Mouse (Mus musculus) T-cell, adult 2 months (primary cell): ENCODE data around the gene Igf2bp3.

ENCODE experiments used
- DNase-seq: peaks from one replicate; pipeline ENCODE4 v3.0.0; 2022; ENCODE audit warnings: low spot score

Igf2bp3 gene

GRCm38 (mm10) chr6:49173674-49174073 lies 41.1 kb downstream of the Igf2bp3 start:
- DNase-seq = no peak

- DNase-seq = no peak
These were observed 41.5 kb downstream of the Igf2bp3 start for GRCm38 (mm10) chr6:49173265-49173664.

GRCm38 (mm10) chr6:49171216-49171615 lies 43.5 kb downstream of the Igf2bp3 start:
- no peak for DNase-seq

GRCm38 (mm10) chr6:49168648-49169047 lies 46.1 kb downstream of the Igf2bp3 start:
- no peak for DNase-seq

- no peak for DNase-seq
These were observed 47.4 kb downstream of the Igf2bp3 start for GRCm38 (mm10) chr6:49167406-49167805.

GRCm38 (mm10) chr6:49166318-49166717 lies 48.4 kb downstream of the Igf2bp3 start:
- no peak for DNase-seq

GRCm38 (mm10) chr6:49165855-49166254 lies 48.9 kb downstream of the Igf2bp3 start:
- DNase-seq = no peak

- no peak for DNase-seq
These were observed 49.7 kb downstream of the Igf2bp3 start for GRCm38 (mm10) chr6:49165101-49165500.

- DNase-seq = no peak
These were observed 50.1 kb downstream of the Igf2bp3 start for GRCm38 (mm10) chr6:49164701-49165100.

- DNase-seq = no peak
These were observed 54.8 kb downstream of the Igf2bp3 start for GRCm38 (mm10) chr6:49159971-49160370.

- DNase-seq = no peak
These were observed 58.0 kb downstream of the Igf2bp3 start for GRCm38 (mm10) chr6:49156826-49157175.

- DNase-seq = no peak
These were observed 58.5 kb downstream of the Igf2bp3 start for GRCm38 (mm10) chr6:49156170-49156825.

GRCm38 (mm10) chr6:49151465-49151864 lies 63.3 kb downstream of the Igf2bp3 start:
- DNase-seq = no peak

- DNase-seq = no peak
These were observed 64.2 kb downstream of the Igf2bp3 start for GRCm38 (mm10) chr6:49150349-49151229.

- DNase-seq = no peak
These were observed 65.4 kb downstream of the Igf2bp3 start for GRCm38 (mm10) chr6:49149202-49149930.

GRCm38 (mm10) chr6:49148781-49149180 lies 66.0 kb downstream of the Igf2bp3 start:
- DNase-seq = no peak

GRCm38 (mm10) chr6:49148368-49148767 lies 66.4 kb downstream of the Igf2bp3 start:
- DNase-seq = no peak

- DNase-seq = no peak
These were observed 68.3 kb downstream of the Igf2bp3 start for GRCm38 (mm10) chr6:49146461-49146860.

GRCm38 (mm10) chr6:49142428-49142827 lies 72.3 kb downstream of the Igf2bp3 start:
- DNase-seq = no peak

GRCm38 (mm10) chr6:49141125-49141524 lies 73.6 kb downstream of the Igf2bp3 start:
- DNase-seq = no peak

GRCm38 (mm10) chr6:49138159-49139051 lies 76.4 kb downstream of the Igf2bp3 start:
- DNase-seq = no peak

- DNase-seq = no peak
These were observed 78.0 kb downstream of the Igf2bp3 start for GRCm38 (mm10) chr6:49136739-49137138.
